Mouse (Mus musculus): Measurements from ENCODE around the gene Lrp5. TPM values are rescaled to one million over a fixed set of nuclear protein-coding genes. Genes with fewer than 3 reads are reported as not detected.
"Not testable (repeated sequence)": the region's sequence is repeated elsewhere in the genome, so short reads cannot be mapped to it uniquely, and the experiment has no call there.

The Lrp5 gene
- total RNA-seq, 4 experiments from 2014 or later: 7.9 to 10.6 (median 8.4) TPM

- no peak for DNase-seq (ENCODE audit: low spot score in 2 of 2)
Measured at GRCm38 (mm10) chr19:3613991-3614390, 72.4 kb downstream of the Lrp5 start.

GRCm38 (mm10) chr19:3612534-3613273 is 73.7 kb downstream of the Lrp5 start:
- DNase-seq (ENCODE audit: low spot score in 2 of 2): no peak

- DNase-seq (ENCODE audit: low spot score in 2 of 2): no peak
Measured at GRCm38 (mm10) chr19:3611730-3612129, 74.6 kb downstream of the Lrp5 start.

GRCm38 (mm10) chr19:3610886-3611285 is 75.5 kb downstream of the Lrp5 start:
- DNase-seq (ENCODE audit: low spot score in 2 of 2): no peak

- no peak for DNase-seq (ENCODE audit: low spot score in 2 of 2)
Measured at GRCm38 (mm10) chr19:3609826-3610225, 76.5 kb downstream of the Lrp5 start.

- DNase-seq (ENCODE audit: low spot score in 2 of 2): no peak
Measured at GRCm38 (mm10) chr19:3594316-3594715, 92.0 kb downstream of the Lrp5 start.

GRCm38 (mm10) chr19:3593379-3594055 is 92.8 kb downstream of the Lrp5 start:
- DNase-seq (ENCODE audit: low spot score in 2 of 2): no peak

GRCm38 (mm10) chr19:3589968-3590367 is 96.4 kb downstream of the Lrp5 start:
- DNase-seq (ENCODE audit: low spot score in 2 of 2): no peak

GRCm38 (mm10) chr19:3589547-3589946 is 96.8 kb downstream of the Lrp5 start:
- no peak for DNase-seq (ENCODE audit: low spot score in 2 of 2)

GRCm38 (mm10) chr19:3587729-3588128 is 98.6 kb downstream of the Lrp5 start:
- not testable (repeated sequence) for DNase-seq (ENCODE audit: low spot score in 2 of 2)

- DNase-seq (ENCODE audit: low spot score in 2 of 2): peak in 1 of 2 experiments; percentile 24
Measured at GRCm38 (mm10) chr19:3586540-3586939, 99.8 kb downstream of the Lrp5 start.

- DNase-seq (ENCODE audit: low spot score in 2 of 2): no peak
Measured at GRCm38 (mm10) chr19:3586026-3586425, 100.3 kb downstream of the Lrp5 start.

GRCm38 (mm10) chr19:3581326-3581725 is 105.0 kb downstream of the Lrp5 start:
- DNase-seq (ENCODE audit: low spot score in 2 of 2): peak in 1 of 2 experiments; percentile 58

GRCm38 (mm10) chr19:3577911-3578290 is 108.5 kb downstream of the Lrp5 start:
- no peak for DNase-seq (ENCODE audit: low spot score in 2 of 2)

- DNase-seq (ENCODE audit: low spot score in 2 of 2): no peak
Measured at GRCm38 (mm10) chr19:3577265-3577910, 109.0 kb downstream of the Lrp5 start.

- no peak for DNase-seq (ENCODE audit: low spot score in 2 of 2)
Measured at GRCm38 (mm10) chr19:3576451-3577264, 109.7 kb downstream of the Lrp5 start.

GRCm38 (mm10) chr19:3575632-3576384 is 110.6 kb downstream of the Lrp5 start, which contains the start of gene Ppp6r3:
TSS of gene Ppp6r3 (minus strand) at chr19:3575749.
- peak; percentile 94 to 98 for DNase-seq (ENCODE audit: low spot score in 2 of 2)

GRCm38 (mm10) chr19:3575276-3575631 is 111.1 kb downstream of the Lrp5 start:
- DNase-seq (ENCODE audit: low spot score in 2 of 2): no peak

GRCm38 (mm10) chr19:3574593-3575094 is 111.7 kb downstream of the Lrp5 start:
- no peak for DNase-seq (ENCODE audit: low spot score in 2 of 2)

- no peak for DNase-seq (ENCODE audit: low spot score in 2 of 2)
Measured at GRCm38 (mm10) chr19:3564309-3564708, 122.1 kb downstream of the Lrp5 start.

GRCm38 (mm10) chr19:3562752-3563151 is 123.6 kb downstream of the Lrp5 start:
- DNase-seq (ENCODE audit: low spot score in 2 of 2): no peak

Data from left cerebral cortex, adult 8-10 months (tissue).